Mouse (Mus musculus) G1E (cell line): Measurements from ENCODE around the gene Tff3. TPM values are rescaled to one million over a fixed set of nuclear protein-coding genes. Genes with fewer than 3 reads are reported as not detected.

Source experiments
- ATAC-seq: 2 replicates; pipeline ENCODE4 v1.8.0; 2016; ENCODE audit warnings: mild to moderate bottlenecking; ENCODE audit not compliant: insufficient number of reproducible peaks, poor library complexity, low FRiP score, severe bottlenecking; ENCODE audit errors: extremely low read depth
- DNase-seq: peaks from one replicate; pipeline ENCODE4 v3.0.0; 2012; ENCODE audit warnings: low spot score
- H3K27me3 ChIP-seq: 2 replicates; pipeline ENCODE4 v1.6.1; 2012; ENCODE audit warnings: mild to moderate bottlenecking, low read length, inconsistent platforms; ENCODE audit not compliant: insufficient read depth
- H3K36me3 ChIP-seq: replicated peaks from 2 replicates; pipeline ENCODE3; 2012; ENCODE audit warnings: mild to moderate bottlenecking, inconsistent platforms
- H3K4me1 ChIP-seq: 2 replicates; pipeline ENCODE4 v1.6.1; 2012; ENCODE audit warnings: low read depth, low read length, inconsistent platforms, mixed read lengths; ENCODE audit not compliant: insufficient read depth
- H3K4me3 ChIP-seq: 2 replicates; pipeline ENCODE4 v1.5.1; 2012; ENCODE audit warnings: low read depth, mild to moderate bottlenecking, inconsistent platforms, low read length, moderate library complexity, mixed read lengths
- H3K9me3 ChIP-seq: replicated peaks from 2 replicates; pipeline ENCODE4 v1.6.1; 2012; ENCODE audit warnings: inconsistent platforms
- CTCF ChIP-seq: IDR thresholded peaks from 2 replicates; pipeline ENCODE4 v1.5.1; 2012; ENCODE audit warnings: low read depth, low read length, inconsistent platforms, mixed read lengths
- GATA1 ChIP-seq: IDR thresholded peaks from 2 replicates; pipeline ENCODE4 v1.6.1; 2012; ENCODE audit warnings: borderline replicate concordance, low read length, inconsistent platforms, mixed read lengths
- GATA2 ChIP-seq: IDR thresholded peaks from 2 replicates; pipeline ENCODE4 v1.6.1; 2012; ENCODE audit warnings: low read depth, low read length, inconsistent platforms, borderline replicate concordance
- POLR2AphosphoS5 ChIP-seq: IDR thresholded peaks from 2 replicates; pipeline ENCODE4 v1.6.1; 2012; ENCODE audit warnings: low read depth, low read length, inconsistent platforms; ENCODE audit not compliant: insufficient replicate concordance
- TAL1 ChIP-seq: conservative IDR thresholded peaks from 2 replicates; pipeline ENCODE4 v1.6.1; 2012; ENCODE audit warnings: low read depth, low read length, inconsistent platforms, mixed read lengths
- polyA plus RNA-seq: library from polyadenylated mRNA; stranded (reverse); fragments of >175 nt; gene quantifications from 2 replicates; pipeline ENCODE4 v1.2.3, GENCODE M21; 2012
- total RNA-seq, 2 experiments: library from RNA; stranded (forward) in 1 of 2; stranded (reverse) in 1 of 2; fragments of 200-1000 nt in 1 of 2; fragments of >200 nt in 1 of 2; fragmentation: Nextera tagmentation in 1 of 2; gene quantifications; 2 replicates each; pipeline ENCODE4 v1.2.3; 2014 to 2017

The Tff3 gene
- total and polyA plus RNA-seq, 3 experiments, result not detected

- TF ChIP-seq CTCF (no peak), TAL1 (no peak), POLR2AphosphoS5 (no peak), GATA1 (no peak), GATA2 (no peak)
- DNase-seq (no peak), ATAC-seq (no peak)
- H3K36me3 ChIP-seq, result no peaks in the 10 kb centered on the region
- H3K4me3 ChIP-seq, result no peak overlapping the region
- peaks cover 91% of the 10 kb centered on the region for H3K9me3 ChIP-seq
- no peaks in the 10 kb centered on the region for H3K27me3 ChIP-seq
- H3K4me1 ChIP-seq, result no peaks in the 10 kb centered on the region
These were observed 33.9 kb downstream of the Tff3 start for GRCm38 (mm10) chr17:31095570-31095969.

- H3K27me3 ChIP-seq, result no peaks in the 10 kb centered on the region
- peaks cover 91% of the 10 kb centered on the region for H3K9me3 ChIP-seq
- TF ChIP-seq GATA2, result no peak
- no peak for TF ChIP-seq GATA1
- no peak for TF ChIP-seq TAL1
- no peak for TF ChIP-seq POLR2AphosphoS5
- TF ChIP-seq CTCF, result no peak
- H3K4me3 ChIP-seq, result no peak overlapping the region
- DNase-seq, result no peak
- no peak for ATAC-seq
- H3K4me1 ChIP-seq, result no peaks in the 10 kb centered on the region
- no peaks in the 10 kb centered on the region for H3K36me3 ChIP-seq
These were observed 34.7 kb downstream of the Tff3 start for GRCm38 (mm10) chr17:31094781-31095180.

- Histone ChIP-seq H3K4me3 (no peak overlapping the region), H3K4me1 (no peaks in the 10 kb centered on the region), H3K36me3 (no peaks in the 10 kb centered on the region), H3K27me3 (no peaks in the 10 kb centered on the region), H3K9me3 (peaks cover 92% of the 10 kb centered on the region)
- DNase-seq, result no peak
- TF ChIP-seq CTCF, result no peak
- no peak for ATAC-seq
These were observed 38.3 kb downstream of the Tff3 start for GRCm38 (mm10) chr17:31091023-31091735.

- peaks cover 95% of the 10 kb centered on the region for H3K9me3 ChIP-seq
- no peak overlapping the region for H3K4me3 ChIP-seq
- H3K27me3 ChIP-seq, result no peaks in the 10 kb centered on the region
- ATAC-seq (no peak), DNase-seq (no peak)
- H3K4me1 ChIP-seq, result no peaks in the 10 kb centered on the region
- TF ChIP-seq POLR2AphosphoS5, result no peak
- no peaks in the 10 kb centered on the region for H3K36me3 ChIP-seq
These were observed 39.6 kb downstream of the Tff3 start for GRCm38 (mm10) chr17:31089848-31090247.

GRCm38 (mm10) chr17:31088711-31089110 lies 40.7 kb downstream of the Tff3 start:
- no peak overlapping the region for H3K4me3 ChIP-seq
- TF ChIP-seq TAL1, result no peak
- no peak for TF ChIP-seq GATA2
- no peak for TF ChIP-seq GATA1
- TF ChIP-seq CTCF, result no peak
- TF ChIP-seq POLR2AphosphoS5, result no peak
- H3K27me3 ChIP-seq, result no peaks in the 10 kb centered on the region
- H3K4me1 ChIP-seq, result no peaks in the 10 kb centered on the region
- DNase-seq (no peak), ATAC-seq (no peak)
- H3K9me3 ChIP-seq, result peaks cover 94% of the 10 kb centered on the region
- no peaks in the 10 kb centered on the region for H3K36me3 ChIP-seq

GRCm38 (mm10) chr17:31086196-31086595 lies 43.2 kb downstream of the Tff3 start:
- DNase-seq (no peak), ATAC-seq (no peak)
- Histone ChIP-seq H3K36me3 (no peaks in the 10 kb centered on the region), H3K4me3 (no peak overlapping the region), H3K27me3 (no peaks in the 10 kb centered on the region), H3K9me3 (peaks cover 88% of the 10 kb centered on the region), H3K4me1 (no peaks in the 10 kb centered on the region)
- TF ChIP-seq GATA1 (no peak), GATA2 (no peak), POLR2AphosphoS5 (no peak), TAL1 (no peak), CTCF (no peak)

GRCm38 (mm10) chr17:31085519-31085918 lies 43.9 kb downstream of the Tff3 start:
- Histone ChIP-seq H3K36me3 (no peaks in the 10 kb centered on the region), H3K27me3 (no peaks in the 10 kb centered on the region), H3K9me3 (peaks cover 82% of the 10 kb centered on the region), H3K4me3 (no peak overlapping the region), H3K4me1 (no peaks in the 10 kb centered on the region)
- TF ChIP-seq GATA1 (no peak), GATA2 (no peak)
- DNase-seq (no peak), ATAC-seq (no peak)
